Mouse (Mus musculus): Measurements from ENCODE around the gene Zfp784. TPM values are rescaled to one million over a fixed set of nuclear protein-coding genes. Genes with fewer than 3 reads are reported as not detected.

Zfp784 gene
- total and polyA plus RNA-seq, 2 experiments from 2014 or later, result 8.0 to 8.3 TPM

GRCm38 (mm10) chr7:5061774-5062359 lies 23.6 kb upstream of the Zfp784 start, which contains the start of gene U2af2:
U2af2 (plus strand) TSS chr7:5062143.
- Histone ChIP-seq H3K9ac (replicated peaks; ENCODE audit: low read depth, low read length) (peak within 1 kb of the TSS; percentile 89), H3K27me3 (ENCODE audit: control insufficient read depth, insufficient read depth, low read length) (peaks cover 16% of the 10 kb centered on the region), H3K4me1 (ENCODE audit: control insufficient read depth, insufficient read depth) (peaks cover 21% of the 10 kb centered on the region), H3K4me2 (ENCODE audit: low read depth, low read length) (peak within 1 kb of the TSS; percentile 99), H3K27ac (ENCODE audit: low read depth) (peak within 1 kb of the TSS; percentile 100), H3K36me3 (replicated peaks; ENCODE audit: control insufficient read depth, insufficient read depth, low read length) (peaks cover 15% of the 10 kb centered on the region), H3K4me3 (ENCODE audit: low read depth, low read length) (peak within 1 kb of the TSS; percentile 69), H3K9me3 (replicated peaks; ENCODE audit: control insufficient read depth, low read length) (no peaks in the 10 kb centered on the region)
- ATAC-seq (ENCODE audit: insufficient read depth, low read depth), result peak; percentile 80
- 2% methylated on average over 49 of the region's 65 CpGs for WGBS
- TF ChIP-seq EP300 (IDR thresholded peaks at IDR 0.05; ENCODE audit: low read depth), result no peak
- no peak for TF ChIP-seq CTCF (IDR thresholded peaks at IDR 0.05; ENCODE audit: low read depth)
- DNase-seq (ENCODE audit: low spot score), result peak; percentile 91

DNA sequence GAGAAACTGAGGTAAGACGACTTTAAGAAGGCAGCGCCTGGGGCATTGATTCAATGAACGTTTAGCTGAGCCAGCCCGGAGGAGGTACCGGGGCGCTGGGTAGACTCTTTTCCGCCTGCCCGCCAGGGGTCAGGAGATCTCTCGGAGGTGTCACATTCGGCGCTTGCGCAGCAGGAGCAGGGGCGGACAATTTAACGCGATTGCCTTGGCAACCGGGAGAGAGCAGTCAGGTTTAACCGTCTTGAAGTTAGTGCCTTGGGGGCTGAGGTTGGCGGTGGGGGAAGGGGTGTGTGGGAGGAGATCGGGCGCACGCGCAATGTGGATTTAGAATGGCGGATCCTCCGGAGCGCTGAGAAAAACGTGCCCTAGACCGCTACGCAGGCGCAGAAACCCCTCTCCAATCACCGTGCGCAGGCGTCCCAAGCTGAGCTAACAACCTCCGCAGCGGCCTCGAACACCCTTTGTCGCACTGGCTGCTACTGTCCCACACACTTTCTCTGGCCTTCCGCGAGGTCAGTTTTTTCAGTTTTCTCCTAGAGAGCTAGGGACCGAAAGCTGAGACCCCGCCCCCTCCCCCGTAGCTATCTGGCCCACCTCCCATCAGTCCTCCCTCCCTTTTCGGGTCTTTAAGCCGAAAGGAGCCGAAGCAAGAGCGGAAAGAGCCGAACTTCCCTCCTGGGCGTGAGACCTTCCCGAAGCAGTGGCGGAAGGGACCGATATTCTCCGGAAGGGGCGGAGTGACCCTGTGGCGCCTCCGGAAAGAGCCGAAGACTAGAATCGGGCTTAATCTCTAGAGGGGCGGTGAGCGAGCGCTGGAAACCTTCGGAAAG lies 22.9 kb upstream of the Zfp784 start:
- peak; percentile 98 for DNase-seq (ENCODE audit: low spot score)
- Histone ChIP-seq H3K36me3 (replicated peaks; ENCODE audit: control insufficient read depth, insufficient read depth, low read length) (peaks cover 8% of the 10 kb centered on the region), H3K4me1 (ENCODE audit: control insufficient read depth, insufficient read depth) (peaks cover 21% of the 10 kb centered on the region), H3K4me2 (ENCODE audit: low read depth, low read length) (peak overlapping the region; percentile 99), H3K9ac (replicated peaks; ENCODE audit: low read depth, low read length) (peak overlapping the region; percentile 89), H3K9me3 (replicated peaks; ENCODE audit: control insufficient read depth, low read length) (no peaks in the 10 kb centered on the region), H3K27ac (ENCODE audit: low read depth) (peak overlapping the region; percentile 100), H3K27me3 (ENCODE audit: control insufficient read depth, insufficient read depth, low read length) (peaks cover 23% of the 10 kb centered on the region), H3K4me3 (ENCODE audit: low read depth, low read length) (peak overlapping the region; percentile 69)
- TF ChIP-seq CTCF (IDR thresholded peaks at IDR 0.05; ENCODE audit: low read depth), result peak; percentile 60
- no peak for TF ChIP-seq EP300 (IDR thresholded peaks at IDR 0.05; ENCODE audit: low read depth)
- peak; percentile 89 for ATAC-seq (ENCODE audit: insufficient read depth, low read depth)
- WGBS, result under 1% methylated on average over 60 of the region's 60 CpGs

GRCm38 (mm10) chr7:5060239-5060731 lies 22.0 kb upstream of the Zfp784 start:
- TF ChIP-seq CTCF (IDR thresholded peaks at IDR 0.05; ENCODE audit: low read depth), result peak; percentile 75
- TF ChIP-seq EP300 (IDR thresholded peaks at IDR 0.05; ENCODE audit: low read depth), result no peak
- Histone ChIP-seq H3K9me3 (replicated peaks; ENCODE audit: control insufficient read depth, low read length) (no peaks in the 10 kb centered on the region), H3K4me1 (ENCODE audit: control insufficient read depth, insufficient read depth) (peaks cover 21% of the 10 kb centered on the region), H3K27ac (ENCODE audit: low read depth) (peak overlapping the region; percentile 100), H3K4me3 (ENCODE audit: low read depth, low read length) (peak overlapping the region; percentile 69), H3K27me3 (ENCODE audit: control insufficient read depth, insufficient read depth, low read length) (peaks cover 32% of the 10 kb centered on the region), H3K9ac (replicated peaks; ENCODE audit: low read depth, low read length) (peak overlapping the region; percentile 89), H3K36me3 (replicated peaks; ENCODE audit: control insufficient read depth, insufficient read depth, low read length) (no peaks in the 10 kb centered on the region), H3K4me2 (ENCODE audit: low read depth, low read length) (peak overlapping the region; percentile 99)
- 3% methylated on average over 27 of the region's 27 CpGs for WGBS
- ATAC-seq (ENCODE audit: insufficient read depth, low read depth) (no peak), DNase-seq (ENCODE audit: low spot score) (peak; percentile 81)

GRCm38 (mm10) chr7:5059421-5059820 lies 21.2 kb upstream of the Zfp784 start:
- TF ChIP-seq EP300 (IDR thresholded peaks at IDR 0.05; ENCODE audit: low read depth), result no peak
- TF ChIP-seq CTCF (IDR thresholded peaks at IDR 0.05; ENCODE audit: low read depth), result no peak
- Histone ChIP-seq H3K9ac (replicated peaks; ENCODE audit: low read depth, low read length) (no peak overlapping the region), H3K9me3 (replicated peaks; ENCODE audit: control insufficient read depth, low read length) (no peaks in the 10 kb centered on the region), H3K4me1 (ENCODE audit: control insufficient read depth, insufficient read depth) (peaks cover 18% of the 10 kb centered on the region), H3K4me2 (ENCODE audit: low read depth, low read length) (no peak overlapping the region), H3K27me3 (ENCODE audit: control insufficient read depth, insufficient read depth, low read length) (peaks cover 41% of the 10 kb centered on the region), H3K4me3 (ENCODE audit: low read depth, low read length) (no peak overlapping the region), H3K27ac (ENCODE audit: low read depth) (no peak overlapping the region), H3K36me3 (replicated peaks; ENCODE audit: control insufficient read depth, insufficient read depth, low read length) (no peaks in the 10 kb centered on the region)
- DNase-seq (ENCODE audit: low spot score) (no peak), ATAC-seq (ENCODE audit: insufficient read depth, low read depth) (no peak)
- WGBS, result 87% methylated on average over 12 of the region's 12 CpGs

GRCm38 (mm10) chr7:5058631-5059030 lies 20.4 kb upstream of the Zfp784 start:
- DNase-seq (ENCODE audit: low spot score) (no peak), ATAC-seq (ENCODE audit: insufficient read depth, low read depth) (no peak)
- no peak overlapping the region for H3K4me3 ChIP-seq (ENCODE audit: low read depth, low read length)
- TF ChIP-seq CTCF (IDR thresholded peaks at IDR 0.05; ENCODE audit: low read depth) (no peak), EP300 (IDR thresholded peaks at IDR 0.05; ENCODE audit: low read depth) (no peak)
- H3K9ac ChIP-seq (replicated peaks; ENCODE audit: low read depth, low read length), result no peak overlapping the region
- H3K4me2 ChIP-seq (ENCODE audit: low read depth, low read length), result no peak overlapping the region
- no peaks in the 10 kb centered on the region for H3K36me3 ChIP-seq (replicated peaks; ENCODE audit: control insufficient read depth, insufficient read depth, low read length)
- no peak overlapping the region for H3K27ac ChIP-seq (ENCODE audit: low read depth)
- peaks cover 49% of the 10 kb centered on the region for H3K27me3 ChIP-seq (ENCODE audit: control insufficient read depth, insufficient read depth, low read length)
- 85% methylated on average over 1 of the region's 1 CpGs for WGBS
- peaks cover 11% of the 10 kb centered on the region for H3K4me1 ChIP-seq (ENCODE audit: control insufficient read depth, insufficient read depth)
- no peaks in the 10 kb centered on the region for H3K9me3 ChIP-seq (replicated peaks; ENCODE audit: control insufficient read depth, low read length)

Measured in heart, postnatal 0 days (tissue).